Mouse (Mus musculus) neural tube, embryonic 13.5 days (tissue): ENCODE data around the gene Gys2. TPM values are rescaled to one million over a fixed set of nuclear protein-coding genes. Genes with fewer than 3 reads are reported as not detected.
A peak's percentile ranks its signal among the peaks of the same experiment; 100 is the strongest.

Experiments used
- ATAC-seq: fragments of 200-750 bp; cut with Nextera tagmentation; 2 replicates; pipeline ENCODE4 v1.8.0; 2017; ENCODE audit warnings: low read depth, mild to moderate bottlenecking, moderate TSS enrichment, moderate library complexity
- H3K27ac ChIP-seq: fragments of 300-500 bp; sonication (generic); replicated peaks from 2 replicates; pipeline ENCODE4 v1.5.1; 2015; ENCODE audit warnings: moderate library complexity, mild to moderate bottlenecking, inconsistent platforms
- H3K27me3 ChIP-seq: fragments of 300-500 bp; sonication (generic); 2 replicates; pipeline ENCODE4 v1.6.1; 2015; ENCODE audit warnings: mild to moderate bottlenecking, inconsistent platforms
- H3K36me3 ChIP-seq: fragments of 300-500 bp; sonication (generic); 2 replicates; pipeline ENCODE4 v1.6.1; 2015; ENCODE audit warnings: mild to moderate bottlenecking, inconsistent platforms
- H3K4me1 ChIP-seq: fragments of 300-500 bp; sonication (generic); replicated peaks from 2 replicates; pipeline ENCODE4 v1.6.1; 2015; ENCODE audit warnings: inconsistent platforms
- H3K4me2 ChIP-seq: fragments of 300-500 bp; sonication (generic); 2 replicates; pipeline ENCODE4 v1.6.1; 2015; ENCODE audit warnings: inconsistent platforms, mild to moderate bottlenecking, moderate library complexity
- H3K4me3 ChIP-seq: fragments of 300-500 bp; sonication (generic); 2 replicates; pipeline ENCODE4 v1.5.1; 2015; ENCODE audit warnings: mild to moderate bottlenecking, inconsistent platforms
- H3K9ac ChIP-seq: fragments of 300-500 bp; sonication (generic); 2 replicates; pipeline ENCODE4 v1.6.1; 2015; ENCODE audit warnings: moderate library complexity, mild to moderate bottlenecking, inconsistent platforms
- H3K9me3 ChIP-seq: fragments of 300-500 bp; sonication (generic); 2 replicates; pipeline ENCODE4 v1.6.1; 2016; ENCODE audit warnings: inconsistent platforms
- WGBS: fragments of 180-500 bp; shearing (Covaris S2); methylation state at CpG from one replicate; pipeline ENCODE4 v1.1.7; 2015; 5-methylcytosine and 5-hydroxymethylcytosine counted together
- polyA plus RNA-seq: library from polyadenylated mRNA; unstranded; fragments of >200 nt; fragmentation: Nextera tagmentation; extraction: Ambion mirVana; gene quantifications from 2 replicates; pipeline ENCODE4 v1.2.1, GENCODE M21; 2015

Gys2 gene
- polyA plus RNA-seq, 1 experiment from 2014 or later = not detected

DNA sequence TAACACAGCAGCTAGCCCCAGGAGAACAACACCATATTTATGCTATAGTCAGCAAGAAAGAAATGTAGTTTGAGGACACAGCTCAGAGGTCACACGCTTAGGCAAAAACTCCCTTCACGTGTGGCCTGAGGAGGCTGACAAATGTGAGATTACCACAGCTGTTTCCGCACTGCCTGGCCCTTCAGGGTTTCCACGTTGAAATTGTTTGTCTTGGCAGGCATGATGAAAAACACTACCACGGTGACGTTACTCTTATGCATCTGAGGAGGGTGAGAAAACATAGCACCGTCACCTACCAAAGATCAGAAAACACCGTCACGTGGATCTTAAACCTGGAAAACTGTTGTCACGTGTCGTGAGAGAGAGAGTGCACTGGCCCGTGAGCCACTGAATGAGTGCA lies 21.5 kb downstream of the Gys2 start:
- Histone ChIP-seq H3K4me3 (no peak overlapping the region), H3K9me3 (no peaks in the 10 kb centered on the region), H3K27me3 (no peaks in the 10 kb centered on the region), H3K4me1 (no peaks in the 10 kb centered on the region), H3K4me2 (no peak overlapping the region), H3K36me3 (no peaks in the 10 kb centered on the region), H3K27ac (no peak overlapping the region), H3K9ac (no peak overlapping the region)
- WGBS = 79% methylated on average over 12 of the region's 12 CpGs
- ATAC-seq = no peak

DNA sequence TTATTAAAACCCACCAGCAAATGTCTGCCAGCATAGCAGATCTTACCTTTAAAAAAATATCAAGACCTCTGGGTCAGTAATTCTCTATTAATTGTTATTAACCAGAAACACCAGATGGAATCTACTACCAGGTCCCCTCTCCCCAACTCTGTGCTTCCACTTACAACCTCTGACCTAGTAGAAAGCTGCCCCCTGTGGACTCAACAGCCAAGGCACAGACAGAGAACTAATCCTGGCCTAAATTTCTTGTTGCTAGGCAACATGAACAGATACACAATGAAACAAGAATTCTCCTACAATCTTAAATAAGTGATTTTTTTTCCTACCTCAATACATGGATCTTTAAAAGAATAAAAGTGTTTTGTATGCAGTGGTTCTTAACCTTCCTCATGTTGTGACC lies 43.8 kb downstream of the Gys2 start:
- no peak for ATAC-seq
- no peak overlapping the region for H3K9ac ChIP-seq
- no peaks in the 10 kb centered on the region for H3K27me3 ChIP-seq
- no peak overlapping the region for H3K27ac ChIP-seq
- H3K4me3 ChIP-seq = no peak overlapping the region
- H3K4me2 ChIP-seq = no peak overlapping the region
- no peaks in the 10 kb centered on the region for H3K9me3 ChIP-seq
- H3K36me3 ChIP-seq = no peaks in the 10 kb centered on the region
- no peaks in the 10 kb centered on the region for H3K4me1 ChIP-seq

DNA sequence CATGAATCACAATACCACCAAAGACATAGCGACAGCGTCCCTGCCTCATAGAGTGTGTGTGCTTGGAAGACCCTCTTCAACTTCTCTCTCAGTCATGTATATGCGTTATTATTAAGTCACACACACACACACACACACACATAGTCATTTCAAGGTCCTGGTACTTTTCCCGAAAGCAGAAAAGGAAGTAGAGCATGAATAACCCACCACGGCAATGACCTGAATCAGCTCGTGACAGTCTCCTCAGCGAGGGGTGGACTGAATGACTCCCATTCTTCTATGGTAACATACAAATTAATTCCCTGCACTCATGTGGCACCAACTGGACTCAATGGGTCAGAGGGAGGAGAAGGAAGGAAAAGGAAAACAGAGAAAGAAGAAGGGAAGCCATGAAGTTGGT lies 47.9 kb downstream of the Gys2 start:
- Histone ChIP-seq H3K27me3 (no peaks in the 10 kb centered on the region), H3K36me3 (no peaks in the 10 kb centered on the region), H3K4me3 (no peak overlapping the region), H3K4me1 (no peaks in the 10 kb centered on the region), H3K9ac (no peak overlapping the region), H3K27ac (no peak overlapping the region), H3K4me2 (no peak overlapping the region), H3K9me3 (no peaks in the 10 kb centered on the region)
- no peak for ATAC-seq
- 72% methylated on average over 7 of the region's 7 CpGs for WGBS

DNA sequence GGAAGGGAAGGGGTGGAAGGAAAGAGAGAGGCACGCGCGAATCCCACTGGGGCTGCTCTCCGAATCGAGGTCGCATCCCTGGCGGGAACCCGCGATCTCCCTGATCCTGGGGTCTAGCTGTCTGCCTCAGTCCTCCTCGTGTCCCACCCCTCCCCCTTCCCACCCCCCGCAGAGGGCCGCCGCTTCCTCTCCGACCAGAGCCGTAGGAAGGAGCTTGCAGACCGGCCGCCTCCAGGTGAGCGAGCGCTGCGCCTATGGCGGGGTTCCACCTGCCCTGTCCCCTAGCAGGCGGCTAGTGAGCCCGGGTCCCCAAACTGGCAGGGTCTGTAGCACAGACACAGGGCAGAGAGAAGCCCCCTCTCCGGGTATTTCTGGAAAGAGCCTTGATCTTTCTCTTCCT lies 58.3 kb downstream of the Gys2 start:
- peak overlapping the region; percentile 34 for H3K4me3 ChIP-seq
- H3K36me3 ChIP-seq = peaks cover 6% of the 10 kb centered on the region; the same call in 1 of the 2 replicates
- ATAC-seq = peak; percentile 43
- peaks cover 47% of the 10 kb centered on the region for H3K27me3 ChIP-seq
- no peaks in the 10 kb centered on the region for H3K9me3 ChIP-seq
- H3K4me2 ChIP-seq = peak overlapping the region; percentile 57
- H3K4me1 ChIP-seq = peaks cover 7% of the 10 kb centered on the region
- H3K9ac ChIP-seq = peak overlapping the region; percentile 59
- H3K27ac ChIP-seq = no peak overlapping the region
- WGBS = 3% methylated on average over 24 of the region's 24 CpGs

DNA sequence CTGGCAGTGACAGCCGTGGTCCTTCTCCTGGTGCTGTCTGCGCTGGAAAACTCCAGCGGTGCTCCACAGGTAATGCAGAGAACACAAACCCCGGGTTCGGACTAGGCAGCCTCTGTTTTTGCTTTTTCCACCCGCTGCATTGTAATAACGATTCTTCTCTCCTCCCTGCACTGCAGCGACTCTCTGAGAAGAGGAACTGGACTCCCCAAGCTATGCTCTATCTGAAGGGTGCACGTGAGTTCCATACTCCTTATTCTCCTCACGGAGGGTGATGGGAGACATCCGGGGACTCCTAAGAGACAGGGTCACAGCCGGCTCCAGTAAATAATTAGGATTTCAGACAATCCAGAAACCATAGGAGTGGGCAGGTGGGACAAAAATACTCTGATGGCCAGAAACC lies 59.1 kb downstream of the Gys2 start:
- Histone ChIP-seq H3K27ac (no peak overlapping the region), H3K27me3 (peaks cover 47% of the 10 kb centered on the region), H3K4me2 (peak overlapping the region; percentile 57; the same call in 1 of the 2 replicates), H3K4me1 (peaks cover 7% of the 10 kb centered on the region), H3K4me3 (peak overlapping the region; percentile 34; the same call in 1 of the 2 replicates), H3K9ac (no peak overlapping the region), H3K36me3 (peaks cover 6% of the 10 kb centered on the region; the same call in 1 of the 2 replicates), H3K9me3 (no peaks in the 10 kb centered on the region)
- WGBS = 11% methylated on average over 12 of the region's 12 CpGs
- no peak; the same call in 1 of the 2 replicates for ATAC-seq

DNA sequence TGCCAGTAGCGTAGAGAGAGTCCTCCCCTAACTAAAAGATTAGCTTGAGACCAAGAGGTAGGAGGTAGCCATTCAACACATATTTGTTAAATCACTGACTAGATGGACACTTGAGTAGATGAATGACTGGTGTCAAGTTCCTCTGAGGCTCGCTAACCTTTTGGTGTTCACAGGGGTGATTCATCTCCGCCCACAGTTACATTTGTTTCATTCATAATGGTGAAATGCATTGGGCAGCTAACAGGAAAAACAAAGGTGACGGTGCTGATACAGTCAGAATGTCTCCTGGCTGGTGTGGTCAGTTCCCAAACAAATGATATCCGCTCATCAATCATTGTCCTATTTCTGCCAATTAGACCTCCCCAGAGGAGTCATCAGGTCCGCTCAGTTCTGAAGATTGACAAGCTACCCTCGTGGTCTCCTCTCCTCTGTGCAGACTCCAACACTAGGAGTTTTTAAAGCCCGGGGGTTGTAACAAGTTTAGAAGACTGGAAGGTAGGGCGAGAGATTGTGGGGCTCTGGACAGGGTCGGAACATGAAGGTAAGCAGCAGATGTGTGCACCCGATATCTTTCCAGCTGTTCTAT lies 59.9 kb downstream of the Gys2 start, which contains the start of gene Spx:
Gene Spx, plus strand, starts transcription at position 536 of the 586 bp plus-strand sequence.
- no peak for ATAC-seq
- H3K9me3 ChIP-seq = no peaks in the 10 kb centered on the region
- peak within 1 kb of the TSS; percentile 34 for H3K4me3 ChIP-seq
- peak within 1 kb of the TSS; percentile 57 for H3K4me2 ChIP-seq
- 76% methylated on average over 11 of the region's 11 CpGs for WGBS
- no peak within 1 kb of the TSS for H3K27ac ChIP-seq
- H3K27me3 ChIP-seq = peaks cover 47% of the 10 kb centered on the region
- H3K4me1 ChIP-seq = peaks cover 7% of the 10 kb centered on the region
- no peak within 1 kb of the TSS for H3K9ac ChIP-seq
- no peaks in the 10 kb centered on the region for H3K36me3 ChIP-seq

DNA sequence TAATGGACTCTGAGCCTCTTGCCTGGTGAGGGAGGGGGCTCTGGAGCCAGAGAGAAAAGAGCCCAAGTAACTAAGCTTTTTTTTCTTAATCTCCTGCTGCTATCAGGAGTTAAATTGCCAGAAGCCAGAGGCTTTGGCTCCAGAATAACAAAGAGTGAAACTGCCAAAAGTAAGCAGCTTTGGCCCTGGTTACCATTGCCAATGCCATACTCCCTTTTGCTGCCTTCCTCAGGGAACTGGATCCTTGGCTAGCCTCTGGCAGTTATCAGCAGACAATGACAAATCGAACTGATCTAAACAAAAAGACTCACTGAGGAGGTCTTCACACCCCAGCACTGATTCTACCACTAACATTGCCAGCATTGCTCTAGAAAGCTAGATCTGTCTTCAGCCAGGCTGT lies 61.8 kb downstream of the Gys2 start:
- H3K27me3 ChIP-seq = peaks cover 45% of the 10 kb centered on the region
- H3K4me2 ChIP-seq = no peak overlapping the region
- no peaks in the 10 kb centered on the region for H3K36me3 ChIP-seq
- no peak overlapping the region for H3K9ac ChIP-seq
- peaks cover 7% of the 10 kb centered on the region for H3K4me1 ChIP-seq
- no peak for ATAC-seq
- no peaks in the 10 kb centered on the region for H3K9me3 ChIP-seq
- 22% methylated on average over 1 of the region's 1 CpGs for WGBS
- no peak overlapping the region for H3K27ac ChIP-seq
- H3K4me3 ChIP-seq = no peak overlapping the region

DNA sequence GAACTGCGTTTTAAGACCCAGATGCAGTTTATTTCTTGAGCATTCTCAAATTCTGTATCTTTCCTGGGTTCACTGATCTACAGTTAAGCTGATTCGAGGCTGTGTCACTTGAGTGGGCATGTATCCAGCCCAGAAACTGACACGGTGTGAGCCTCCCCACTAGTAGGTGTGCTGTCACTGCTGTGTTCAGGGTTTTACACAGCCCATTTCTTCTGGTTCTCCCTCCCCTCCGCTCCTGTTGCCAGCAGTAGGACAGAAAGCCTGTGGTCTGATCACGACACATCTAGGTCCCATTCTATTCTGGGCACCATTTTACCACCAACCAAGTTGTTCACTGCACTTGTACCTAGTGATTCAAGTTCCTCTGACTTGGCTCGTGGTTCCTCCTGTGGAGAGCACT lies 77.2 kb downstream of the Gys2 start:
- Histone ChIP-seq H3K27ac (no peak overlapping the region), H3K9me3 (no peaks in the 10 kb centered on the region), H3K4me2 (no peak overlapping the region), H3K4me3 (no peak overlapping the region), H3K36me3 (peaks cover 45% of the 10 kb centered on the region), H3K9ac (no peak overlapping the region), H3K27me3 (no peaks in the 10 kb centered on the region), H3K4me1 (no peaks in the 10 kb centered on the region)
- WGBS = 93% methylated on average over 6 of the region's 6 CpGs
- no peak for ATAC-seq

DNA sequence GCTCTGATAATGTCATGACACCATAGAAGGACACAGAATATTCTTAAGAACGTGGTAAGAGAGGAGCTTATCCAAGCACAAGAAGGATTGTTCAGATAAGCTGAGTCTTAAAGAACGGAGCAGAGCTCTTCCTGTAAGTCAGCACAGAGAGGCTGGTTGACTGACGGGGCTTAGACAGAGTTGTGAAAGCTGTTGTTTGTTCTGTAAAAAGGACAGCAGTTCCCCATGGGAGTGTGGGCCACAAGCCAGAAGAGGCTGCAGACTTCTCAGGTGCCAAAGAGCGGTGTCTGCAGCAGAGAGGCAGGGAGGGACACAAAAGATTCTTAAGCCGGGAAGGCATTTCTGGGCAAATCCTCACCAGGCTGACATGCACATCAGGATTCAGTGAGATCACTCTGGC lies 78.2 kb downstream of the Gys2 start:
- Histone ChIP-seq H3K4me1 (no peaks in the 10 kb centered on the region), H3K4me3 (no peak overlapping the region), H3K27me3 (no peaks in the 10 kb centered on the region), H3K9me3 (no peaks in the 10 kb centered on the region), H3K4me2 (no peak overlapping the region), H3K9ac (no peak overlapping the region), H3K27ac (no peak overlapping the region), H3K36me3 (peaks cover 37% of the 10 kb centered on the region)
- 92% methylated on average over 5 of the region's 5 CpGs for WGBS
- no peak for ATAC-seq

DNA sequence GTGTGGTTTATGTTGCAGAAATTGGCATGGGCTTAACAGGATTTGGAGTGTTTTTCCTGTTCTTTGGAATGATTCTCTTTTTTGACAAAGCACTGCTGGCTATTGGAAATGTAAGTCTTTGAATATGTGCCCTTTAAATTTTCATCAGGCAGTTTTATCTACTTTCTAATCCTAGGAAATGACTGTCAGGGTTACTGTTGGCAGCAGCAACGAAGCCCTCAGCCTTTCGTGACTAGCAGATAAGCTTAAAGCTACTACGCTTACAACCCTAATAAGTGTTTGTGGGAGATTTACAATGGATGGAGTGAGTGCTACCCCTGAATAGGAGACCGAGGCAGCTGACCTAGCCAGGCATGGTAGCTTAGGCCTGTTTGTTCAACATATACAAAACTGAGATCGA lies 80.6 kb downstream of the Gys2 start:
- no peak for ATAC-seq
- no peak overlapping the region for H3K4me2 ChIP-seq
- WGBS = 92% methylated on average over 5 of the region's 5 CpGs

DNA sequence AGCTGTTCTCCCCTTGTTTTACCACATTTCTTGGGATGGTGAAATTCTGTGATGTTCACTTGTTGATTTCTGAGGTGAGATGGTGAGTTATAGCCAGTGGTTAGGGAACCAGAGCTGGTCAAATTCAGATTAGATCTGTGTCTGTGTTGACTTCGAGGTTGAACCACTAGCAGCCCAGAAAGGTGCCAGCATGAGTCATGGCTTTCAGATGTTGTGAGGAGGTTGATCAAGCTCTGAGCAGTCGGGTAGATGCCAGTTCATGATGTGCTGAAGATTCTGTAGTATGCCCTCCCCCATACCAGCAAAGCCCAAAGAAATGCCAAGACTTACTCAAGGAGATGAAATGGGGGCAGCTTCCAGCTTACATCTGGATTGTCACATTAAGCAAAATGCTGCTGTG lies 83.8 kb downstream of the Gys2 start:
- Histone ChIP-seq H3K36me3 (peaks cover 12% of the 10 kb centered on the region), H3K4me1 (peaks cover 24% of the 10 kb centered on the region), H3K4me2 (no peak overlapping the region), H3K27ac (no peak overlapping the region), H3K4me3 (no peak overlapping the region), H3K9ac (no peak overlapping the region), H3K27me3 (no peaks in the 10 kb centered on the region), H3K9me3 (no peaks in the 10 kb centered on the region)
- no peak for ATAC-seq
- WGBS = 96% methylated on average over 2 of the region's 2 CpGs

More for the DNA sequence above, 80.6 kb downstream of the Gys2 start:
- Histone ChIP-seq H3K27me3 (no peaks in the 10 kb centered on the region), H3K27ac (no peak overlapping the region), H3K4me1 (peaks cover 18% of the 10 kb centered on the region), H3K4me3 (no peak overlapping the region), H3K36me3 (peaks cover 37% of the 10 kb centered on the region), H3K9me3 (no peaks in the 10 kb centered on the region), H3K9ac (no peak overlapping the region)

DNA sequence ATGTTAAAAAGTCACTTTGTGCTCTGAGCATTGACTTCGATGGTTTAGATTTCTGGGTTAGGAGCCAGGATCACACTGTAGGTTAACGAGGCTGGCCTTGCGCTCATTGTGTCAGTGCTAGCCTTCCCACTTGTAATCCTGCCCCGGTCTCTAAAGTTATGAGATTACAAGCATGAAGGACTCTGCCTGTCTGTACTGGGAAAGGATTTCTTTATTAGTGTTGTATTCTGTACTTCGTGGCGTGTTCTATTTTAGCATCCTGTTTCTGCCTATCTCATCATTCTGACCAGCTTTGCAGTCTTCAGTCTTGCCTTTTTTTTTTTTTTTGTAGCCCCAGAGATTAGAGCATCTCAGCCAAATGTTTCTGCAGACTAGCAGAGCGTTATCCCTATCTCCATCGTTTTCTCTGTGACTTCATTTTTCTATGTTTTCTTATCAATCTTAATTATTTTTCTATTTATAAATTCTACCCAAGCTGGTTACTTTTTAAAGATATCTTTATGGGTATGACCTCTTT lies 85.1 kb downstream of the Gys2 start:
- H3K27ac ChIP-seq = no peak overlapping the region
- no peaks in the 10 kb centered on the region; the same call in 1 of the 2 replicates for H3K36me3 ChIP-seq
- H3K9me3 ChIP-seq = no peaks in the 10 kb centered on the region
- peak overlapping the region; percentile 99 for H3K4me3 ChIP-seq
- peaks cover 24% of the 10 kb centered on the region for H3K4me1 ChIP-seq
- WGBS = 28% methylated on average over 8 of the region's 8 CpGs
- no peak for ATAC-seq
- peak overlapping the region; percentile 92 for H3K9ac ChIP-seq
- H3K27me3 ChIP-seq = no peaks in the 10 kb centered on the region
- H3K4me2 ChIP-seq = peak overlapping the region; percentile 81
